ENCODE assay signal across 9 mouse cellular contexts in the genomic region with DNA sequence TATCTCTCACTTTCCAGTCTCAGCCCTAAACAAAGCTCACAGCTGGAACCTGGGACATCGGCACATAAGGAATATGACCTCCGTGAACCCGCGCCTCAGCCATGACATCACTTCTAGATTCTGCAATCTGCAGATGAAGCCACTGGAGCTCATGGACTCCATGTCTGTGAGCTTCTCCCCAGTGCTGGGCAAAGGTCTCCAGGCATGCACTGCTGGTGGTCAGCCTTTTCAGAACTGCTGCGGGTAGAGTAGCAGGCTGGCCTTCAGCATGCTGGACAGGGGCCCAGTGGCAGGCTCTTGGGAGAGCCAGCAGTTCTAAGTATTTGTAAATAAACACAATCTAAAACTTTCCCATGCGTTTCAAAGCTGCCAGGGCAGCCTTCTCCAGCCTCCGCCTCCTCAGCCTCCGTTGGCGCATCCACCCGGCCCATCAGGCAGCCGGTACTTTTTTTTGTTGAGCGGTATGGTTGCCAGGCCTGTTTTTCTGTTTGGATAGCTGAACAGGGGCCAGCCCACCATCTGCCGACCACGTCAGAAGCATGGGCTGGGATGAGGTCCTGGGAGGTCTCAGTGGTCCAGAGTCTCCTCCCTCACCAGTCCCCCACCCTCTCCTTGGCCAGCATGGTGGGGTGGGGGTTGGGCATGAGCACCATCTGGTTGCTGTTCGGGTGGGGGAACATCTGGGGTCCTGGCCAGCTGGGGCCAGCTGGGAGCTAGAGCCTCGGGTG. TPM values are rescaled to one million over a fixed set of nuclear protein-coding genes. Genes with fewer than 3 reads are reported as not detected.
A peak's percentile ranks its signal among the peaks of the same experiment; 100 is the strongest.
DNase-seq lines count a peak whose midpoint lies in the region; ATAC-seq and TF ChIP-seq lines count a peak whose summit lies in the region.
"Had no signal": no experiment of that assay in that cellular context is flagged by ENCODE, and none has a peak within 500 bp of the region (broad histone marks: within the 10 kb centered on the region; RNA-seq: fewer than 3 reads in every experiment).

No protein-coding gene starts in this region.

- WGBS in embryonic facial prominence, embryonic 14.5 days, result 18% methylated on average over 16 of the region's 16 CpGs
- WGBS in hindbrain, embryonic 10.5 days, result 39% methylated on average over 16 of the region's 16 CpGs
- WGBS in midbrain, embryonic 12.5 days, result 50% methylated on average over 16 of the region's 16 CpGs

- no peaks in the 10 kb centered on the region for H3K9me3 ChIP-seq in embryonic facial prominence, embryonic 14.5 days (ENCODE audit: control insufficient read depth, low read length)
- H3K9me3 ChIP-seq in hindbrain, embryonic 10.5 days, result no peaks in the 10 kb centered on the region
- no peaks in the 10 kb centered on the region for H3K9me3 ChIP-seq in midbrain, embryonic 12.5 days

- no peaks in the 10 kb centered on the region for H3K27me3 ChIP-seq in embryonic facial prominence, embryonic 14.5 days (replicated peaks; ENCODE audit: control insufficient read depth, insufficient read depth, low read length)
- H3K27me3 ChIP-seq in hindbrain, embryonic 10.5 days (ENCODE audit: insufficient read depth, poor library complexity, severe bottlenecking), result peaks cover 8% of the 10 kb centered on the region; the same call in 1 of the 2 replicates
- peaks cover 8% of the 10 kb centered on the region; the same call in 1 of the 2 replicates for H3K27me3 ChIP-seq in midbrain, embryonic 12.5 days

- no peak overlapping the region for H3K4me3 ChIP-seq in embryonic facial prominence, embryonic 14.5 days (ENCODE audit: low read depth, low read length)
- no peak overlapping the region for H3K4me3 ChIP-seq in hindbrain, embryonic 10.5 days
- peak overlapping the region; percentile 23 for H3K4me3 ChIP-seq in layer of hippocampus, adult 2 months
- no peak overlapping the region for H3K4me3 ChIP-seq in midbrain, embryonic 12.5 days

- H3K4me2 ChIP-seq in embryonic facial prominence, embryonic 14.5 days (ENCODE audit: low read depth, low read length), result no peak overlapping the region
- no peak overlapping the region for H3K4me2 ChIP-seq in midbrain, embryonic 12.5 days (replicated peaks)

- TF ChIP-seq CTCF in layer of hippocampus, adult 2 months (conservative IDR thresholded peaks at IDR 0.05), result no peak

- peak; percentile 73 for ATAC-seq in embryonic facial prominence, embryonic 14.5 days (ENCODE audit: low read depth)
- peak; percentile 68; the same call in 1 of the 2 replicates for ATAC-seq in midbrain, embryonic 12.5 days (ENCODE audit: low FRiP score, low read depth)

- no peak overlapping the region for H3K9ac ChIP-seq in embryonic facial prominence, embryonic 14.5 days (ENCODE audit: low read depth, low read length)
- no peak overlapping the region for H3K9ac ChIP-seq in midbrain, embryonic 12.5 days (replicated peaks)

- H3K4me1 ChIP-seq in embryonic facial prominence, embryonic 14.5 days (ENCODE audit: control insufficient read depth, insufficient read depth, low read length), result peaks cover 33% of the 10 kb centered on the region
- peaks cover 62% of the 10 kb centered on the region for H3K4me1 ChIP-seq in hindbrain, embryonic 10.5 days (replicated peaks)
- H3K4me1 ChIP-seq in midbrain, embryonic 12.5 days, result peaks cover 19% of the 10 kb centered on the region

- peaks cover 3% of the 10 kb centered on the region; the same call in 1 of the 2 replicates for H3K36me3 ChIP-seq in embryonic facial prominence, embryonic 14.5 days (ENCODE audit: control insufficient read depth, insufficient read depth, low read length)
- H3K36me3 ChIP-seq in hindbrain, embryonic 10.5 days, result peaks cover 17% of the 10 kb centered on the region; the same call in 1 of the 2 replicates
- peaks cover 26% of the 10 kb centered on the region for H3K36me3 ChIP-seq in midbrain, embryonic 12.5 days

- 0 out of 2 replicates have a peak overlapping the region, but pooled peaks have one; percentile 39 for H3K27ac ChIP-seq in embryonic facial prominence, embryonic 14.5 days (replicated peaks; ENCODE audit: low read depth, low read length)
- H3K27ac ChIP-seq in hindbrain, embryonic 10.5 days, result peak overlapping the region; percentile 76
- peak overlapping the region; percentile 62; the same call in 1 of the 2 replicates for H3K27ac ChIP-seq in layer of hippocampus, adult 2 months
- 0 out of 2 replicates have a peak overlapping the region, but pooled peaks have one; percentile 7 for H3K27ac ChIP-seq in midbrain, embryonic 12.5 days (replicated peaks)

- DNase-seq in urinary bladder, postnatal 25 days (ENCODE audit: low spot score), result peak; percentile 24
- DNase-seq in urinary bladder, postnatal 10 days (ENCODE audit: low spot score), result no peak
- peak; percentile 83 for DNase-seq in embryonic facial prominence, embryonic 14.5 days (ENCODE audit: low spot score)
- peak; percentile 62 for DNase-seq in hindbrain, embryonic 10.5 days (ENCODE audit: low spot score)
- peak; percentile 39 to 43 for DNase-seq in layer of hippocampus, adult 2 months (ENCODE audit: low spot score in 2 of 2)
- peak; percentile 37 to 38 for DNase-seq in urinary bladder, postnatal 36 days (ENCODE audit: low spot score in 2 of 2)
- DNase-seq in liver, result no peak

RNA-seq across cellular contexts. Expression of a gene that starts 17.1 kb away (rescaled TPM):
- polyA plus RNA-seq in embryonic facial prominence, embryonic 14.5 days (2014; fragmentation: Nextera tagmentation; extraction: Ambion mirVana), result 0.35 TPM in 1 of 2 replicates, not detected in the other
- not detected in 2 replicates for polyA plus RNA-seq in hindbrain, embryonic 10.5 days (2016; fragmentation: Nextera tagmentation; extraction: Ambion mirVana)
- total RNA-seq in layer of hippocampus, adult 2 months (2021), result under 1 TPM in 1 of 2 experiments, not detected in 1; 0.52 TPM
- not detected in 2 replicates for polyA plus RNA-seq in midbrain, embryonic 12.5 days (2016; fragmentation: Nextera tagmentation; extraction: Ambion mirVana)
- total RNA-seq: hematopoietic stem cell, adult 5-6 weeks had no signal

RNA-seq across cellular contexts. Expression of a gene that starts 28.2 kb away (rescaled TPM):
- polyA plus RNA-seq in embryonic facial prominence, embryonic 14.5 days (2014; fragmentation: Nextera tagmentation; extraction: Ambion mirVana), result 66.7 and 74.5 TPM in 2 replicates
- 53.3 and 68.5 TPM in 2 replicates for polyA plus RNA-seq in hindbrain, embryonic 10.5 days (2016; fragmentation: Nextera tagmentation; extraction: Ambion mirVana)
- total RNA-seq in layer of hippocampus, adult 2 months (2021), result 10 to 100 TPM; 77.3 to 88.6 TPM
- polyA plus RNA-seq in midbrain, embryonic 12.5 days (2016; fragmentation: Nextera tagmentation; extraction: Ambion mirVana), result 50.4 and 57.5 TPM in 2 replicates

RNA-seq across cellular contexts. Expression of a gene that starts 28.4 kb away (rescaled TPM):
- 13.1 TPM in 2 replicates for polyA plus RNA-seq in embryonic facial prominence, embryonic 14.5 days (2014; fragmentation: Nextera tagmentation; extraction: Ambion mirVana)
- 7.1 and 7.2 TPM in 2 replicates for polyA plus RNA-seq in hindbrain, embryonic 10.5 days (2016; fragmentation: Nextera tagmentation; extraction: Ambion mirVana)
- total RNA-seq in layer of hippocampus, adult 2 months (2021), result 10 to 100 TPM; 11.8 to 13.9 TPM
- 4.9 and 5.7 TPM in 2 replicates for polyA plus RNA-seq in midbrain, embryonic 12.5 days (2016; fragmentation: Nextera tagmentation; extraction: Ambion mirVana)

RNA-seq across cellular contexts. Expression of a gene that starts 59.2 kb away (rescaled TPM):
- 7.2 and 8.1 TPM in 2 replicates for polyA plus RNA-seq in embryonic facial prominence, embryonic 14.5 days (2014; fragmentation: Nextera tagmentation; extraction: Ambion mirVana)
- 2.2 and 5.4 TPM in 2 replicates for polyA plus RNA-seq in hindbrain, embryonic 10.5 days (2016; fragmentation: Nextera tagmentation; extraction: Ambion mirVana)
- total RNA-seq in layer of hippocampus, adult 2 months (2021), result 10 to 100 TPM; 38.0 to 49.8 TPM
- 12.9 and 14.5 TPM in 2 replicates for polyA plus RNA-seq in midbrain, embryonic 12.5 days (2016; fragmentation: Nextera tagmentation; extraction: Ambion mirVana)

Comparison
In these comparisons a context has a peak if more than half of its experiments do, and no peak if none do; other contexts are left out.
1. DNase-seq: peak in urinary bladder, postnatal 25 days (single experiment), embryonic facial prominence, embryonic 14.5 days (single experiment), hindbrain, embryonic 10.5 days (single experiment), layer of hippocampus, adult 2 months (2 of 2) and urinary bladder, postnatal 36 days (2 of 2); none in urinary bladder, postnatal 10 days (single experiment) and liver (single experiment).
2. H3K27ac ChIP-seq: peak in every context shown above with its lines; median percentile 76 in hindbrain, embryonic 10.5 days; 62 in layer of hippocampus, adult 2 months; 39 in embryonic facial prominence, embryonic 14.5 days; 7 in midbrain, embryonic 12.5 days.